Mouse (Mus musculus): ENCODE measurements at regions not wholly inside any gene's neighbourhood (a gene's known extent, or its start where the extent isn't known, plus 50 kb on each side); places are given as distances from the start of the nearest gene placed in this dataset.
A peak's percentile ranks its signal among the peaks of the same experiment; 100 is the strongest.

- peak; percentile 42 for DNase-seq (ENCODE audit: low read depth, low spot score)
These were observed 98.9 kb upstream of the Foxn2 start for GRCm38 (mm10) chr17:88341599-88341998.

GRCm38 (mm10) chr17:88343091-88343783 lies 97.3 kb upstream of the Foxn2 start:
- no peak for DNase-seq (ENCODE audit: low read depth, low spot score)

- no peak for DNase-seq (ENCODE audit: low read depth, low spot score)
These were observed 95.1 kb upstream of the Foxn2 start for GRCm38 (mm10) chr17:88345433-88345832.

- no peak for DNase-seq (ENCODE audit: low read depth, low spot score)
These were observed 93.6 kb upstream of the Foxn2 start for GRCm38 (mm10) chr17:88346896-88347295.

GRCm38 (mm10) chr17:88349825-88350460 lies 90.6 kb upstream of the Foxn2 start:
- DNase-seq (ENCODE audit: low read depth, low spot score): no peak

- DNase-seq (ENCODE audit: low read depth, low spot score): no peak
These were observed 89.5 kb upstream of the Foxn2 start for GRCm38 (mm10) chr17:88350986-88351385.

- DNase-seq (ENCODE audit: low read depth, low spot score): no peak
These were observed 87.6 kb upstream of the Foxn2 start for GRCm38 (mm10) chr17:88352960-88353359.

- no peak for DNase-seq (ENCODE audit: low read depth, low spot score)
These were observed 79.3 kb upstream of the Foxn2 start for GRCm38 (mm10) chr17:88361161-88361560.

GRCm38 (mm10) chr17:88362404-88362803 lies 78.1 kb upstream of the Foxn2 start:
- no peak for DNase-seq (ENCODE audit: low read depth, low spot score)

- DNase-seq (ENCODE audit: low read depth, low spot score): peak; percentile 12
These were observed 72.6 kb upstream of the Foxn2 start for GRCm38 (mm10) chr17:88367876-88368275.

GRCm38 (mm10) chr17:88369971-88370370 lies 70.5 kb upstream of the Foxn2 start:
- no peak for DNase-seq (ENCODE audit: low read depth, low spot score)

- peak; percentile 72 for DNase-seq (ENCODE audit: low read depth, low spot score)
These were observed 69.8 kb upstream of the Foxn2 start for GRCm38 (mm10) chr17:88370676-88371075.

GRCm38 (mm10) chr17:88378505-88378904 lies 62.0 kb upstream of the Foxn2 start:
- no peak for DNase-seq (ENCODE audit: low read depth, low spot score)

- DNase-seq (ENCODE audit: low read depth, low spot score): no peak
These were observed 61.1 kb upstream of the Foxn2 start for GRCm38 (mm10) chr17:88379389-88379788.

GRCm38 (mm10) chr17:88381106-88381505 lies 59.4 kb upstream of the Foxn2 start:
- peak; percentile 27 for DNase-seq (ENCODE audit: low read depth, low spot score)

- DNase-seq (ENCODE audit: low read depth, low spot score): no peak
These were observed 57.1 kb upstream of the Foxn2 start for GRCm38 (mm10) chr17:88383447-88383846.

- no peak for DNase-seq (ENCODE audit: low read depth, low spot score)
These were observed 52.0 kb upstream of the Foxn2 start for GRCm38 (mm10) chr17:88388441-88388951.

GRCm38 (mm10) chr17:88389668-88390461 lies 50.6 kb upstream of the Foxn2 start:
- no peak for DNase-seq (ENCODE audit: low read depth, low spot score)

All from skeletal muscle tissue, adult 2 months (tissue).